Mouse (Mus musculus) erythroblast, embryonic 14.5 days (primary cell): ENCODE data around the gene Rad9b.

Experiments
- GATA1 ChIP-seq: IDR thresholded peaks from 2 replicates; pipeline ENCODE4 v1.6.1; 2012; ENCODE audit warnings: low read length, inconsistent platforms, mixed read lengths
- TAL1 ChIP-seq: IDR thresholded peaks from 3 replicates; pipeline ENCODE4 v1.6.1; 2012; ENCODE audit warnings: low read length, inconsistent platforms, mixed read lengths

GRCm38 (mm10) chr5:122286191-122286590 is 67.8 kb downstream of the Rad9b start:
- TF ChIP-seq GATA1 (no peak), TAL1 (no peak)
